Mouse (Mus musculus) heart, adult 2 months (tissue): Measurements from ENCODE around the gene Srcap.
A peak's percentile ranks its signal among the peaks of the same experiment; 100 is the strongest.

Source experiments
- CTCF ChIP-seq: fragments of 200-600 bp; IDR thresholded peaks from 2 replicates; pipeline ENCODE4 v1.8.1; 2022; ENCODE audit warnings: antibody characterized with exemption, mild to moderate bottlenecking, moderate library complexity
- EP300 ChIP-seq: fragments of 200-500 bp; IDR thresholded peaks from 2 replicates; pipeline ENCODE4 v1.6.1; 2011; ENCODE audit warnings: low read depth, low read length, control low read depth; ENCODE audit not compliant: insufficient read depth
- POLR2A ChIP-seq: fragments of 200-500 bp; IDR thresholded peaks from 2 replicates; pipeline ENCODE4 v1.6.1; 2011; ENCODE audit warnings: mild to moderate bottlenecking, low read depth, low read length, control low read depth; ENCODE audit not compliant: insufficient read depth

DNA sequence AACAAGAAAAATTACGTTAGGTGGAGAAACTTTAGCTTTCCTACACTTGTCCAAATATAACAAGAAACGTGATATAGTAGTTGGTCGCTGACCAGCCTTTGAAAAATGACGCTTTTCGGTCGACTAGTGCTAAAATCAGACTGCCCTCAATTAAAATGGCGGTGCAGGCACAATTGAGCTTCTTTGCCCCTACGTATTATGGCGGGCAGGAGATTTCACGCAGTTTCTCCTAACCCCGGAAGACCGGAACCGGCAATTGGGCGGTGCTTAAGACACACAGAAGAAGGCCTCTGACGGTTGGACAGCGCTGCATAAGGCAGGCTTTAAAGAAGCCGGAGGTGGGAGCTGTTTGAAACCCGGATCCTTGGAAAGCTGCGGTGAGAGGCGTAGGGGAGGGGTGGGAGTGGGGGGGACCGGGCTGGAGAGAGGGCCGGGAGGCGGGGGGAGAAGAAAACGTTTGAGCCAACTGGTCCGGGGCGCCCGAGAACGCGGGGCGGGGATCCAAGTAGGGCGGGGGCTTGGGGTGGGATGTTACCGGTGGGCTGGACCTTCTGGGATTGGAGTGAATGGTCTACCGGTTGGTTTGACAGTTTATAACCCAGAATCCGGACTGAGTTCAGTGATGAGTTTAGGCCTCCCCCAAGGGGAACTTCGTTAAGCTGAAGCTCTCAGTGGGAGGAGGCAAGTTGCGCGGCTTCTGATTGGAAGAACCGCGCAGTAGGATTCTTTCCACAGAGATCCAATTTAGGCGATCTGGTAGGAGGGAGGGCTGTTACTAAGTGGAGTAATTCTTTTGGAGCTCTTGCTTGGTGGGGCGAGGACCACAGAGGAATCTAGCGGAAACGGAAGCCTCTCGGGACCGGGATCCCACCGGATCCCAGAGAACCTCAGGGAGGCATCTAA is 40.8 kb upstream of the Srcap start:
- peak; percentile 75 for TF ChIP-seq POLR2A
- TF ChIP-seq EP300: peak; percentile 70
- no peak for TF ChIP-seq CTCF
